Mouse (Mus musculus): ENCODE measurements around the gene Rbfox2.

GRCm38 (mm10) chr15:77094431-77094830 is 212.4 kb downstream of the Rbfox2 start:
- TF ChIP-seq CTCF (IDR thresholded peaks at IDR 0.05; ENCODE audit: low read depth, low read length) (no peak), POLR2A (IDR thresholded peaks at IDR 0.05; ENCODE audit: insufficient read depth, low read length) (no peak), EP300 (IDR thresholded peaks at IDR 0.05; ENCODE audit: insufficient read depth, low read depth, low read length) (no peak)
